Mouse (Mus musculus): ENCODE measurements around the gene Aqp3. TPM values are rescaled to one million over a fixed set of nuclear protein-coding genes. Genes with fewer than 3 reads are reported as not detected.
A peak's percentile ranks its signal among the peaks of the same experiment; 100 is the strongest.
"Not testable (repeated sequence)": the region's sequence is repeated elsewhere in the genome, so short reads cannot be mapped to it uniquely, and the experiment has no call there.

Gene Aqp3
- polyA plus RNA-seq, 1 experiment, result 601 TPM

DNA sequence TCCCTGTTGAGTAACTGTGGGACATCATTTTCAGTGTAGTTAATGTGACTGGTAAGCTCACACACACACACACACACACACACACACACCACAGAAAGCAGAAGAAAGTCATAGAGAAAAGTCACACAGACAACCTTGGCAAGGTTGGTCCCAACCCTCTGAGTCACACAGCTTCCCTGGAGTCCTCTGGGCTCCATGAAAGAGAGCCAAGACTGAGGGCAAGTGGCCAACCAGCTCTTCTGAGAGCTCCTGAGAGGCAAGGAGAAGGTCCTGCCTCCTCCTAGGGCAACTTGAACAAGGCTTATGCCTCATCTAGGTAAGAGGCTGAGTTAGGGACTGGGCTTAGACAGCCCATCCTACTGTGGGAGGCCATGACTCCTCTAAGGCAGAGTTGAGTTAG, 4.9 kb upstream of the Aqp3 start:
- DNase-seq (ENCODE audit: low spot score), result no peak

GRCm38 (mm10) chr4:41100986-41101385, 3.0 kb upstream of the Aqp3 start:
- DNase-seq (ENCODE audit: low spot score), result no peak

- DNase-seq (ENCODE audit: low spot score), result no peak
Observed at GRCm38 (mm10) chr4:41098577-41098951, 581 bp upstream of the Aqp3 start.

- DNase-seq (ENCODE audit: low spot score), result no peak
Observed at GRCm38 (mm10) chr4:41097381-41097780, 602 bp downstream of the Aqp3 start.

- no peak for DNase-seq (ENCODE audit: low spot score)
Observed at GRCm38 (mm10) chr4:41096794-41097193, 1.2 kb downstream of the Aqp3 start.

- no peak for DNase-seq (ENCODE audit: low spot score)
Observed at GRCm38 (mm10) chr4:41096169-41096568, 1.8 kb downstream of the Aqp3 start.

DNA sequence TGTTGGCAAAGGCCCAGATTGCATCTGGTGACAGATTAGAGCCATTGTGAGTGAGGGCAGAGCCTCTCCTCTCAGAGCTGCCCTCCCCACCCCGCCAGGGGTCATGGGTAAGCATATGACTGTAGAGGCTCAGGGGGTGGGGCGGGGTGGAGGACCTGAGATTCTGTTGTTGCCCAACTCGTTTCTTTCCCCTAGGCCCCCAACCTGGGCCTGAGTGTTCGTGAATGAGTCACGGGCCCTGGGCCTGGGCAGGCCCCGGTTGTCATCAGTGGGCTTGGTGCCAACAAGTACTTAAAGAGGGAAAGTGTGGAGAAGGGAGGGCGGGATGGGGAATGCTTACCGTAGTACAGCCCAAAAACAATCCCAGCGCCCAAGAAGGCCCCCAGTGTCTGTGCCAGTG, 3.6 kb downstream of the Aqp3 start:
- peak; percentile 52 for DNase-seq (ENCODE audit: low spot score)

DNA sequence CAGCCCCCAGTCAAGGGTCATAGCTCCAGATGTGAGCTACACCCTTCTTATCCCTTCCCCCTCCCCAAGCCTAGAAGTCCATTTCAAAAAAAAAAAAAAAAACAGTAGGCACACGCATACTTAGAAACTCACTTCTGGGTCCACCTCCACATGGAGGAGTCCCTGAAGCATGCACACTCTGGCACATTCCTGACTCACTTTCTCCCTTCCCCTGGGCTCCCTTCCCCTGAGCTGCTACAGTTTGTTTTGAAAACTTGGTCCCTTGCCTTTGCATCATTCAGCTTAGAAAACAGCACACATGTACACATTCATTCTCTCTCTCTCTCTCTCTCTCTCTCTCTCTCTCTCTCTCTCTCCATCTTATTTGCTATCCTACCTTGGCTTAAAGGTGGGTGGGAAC, 5.0 kb downstream of the Aqp3 start:
- DNase-seq (ENCODE audit: low spot score), result no peak

GRCm38 (mm10) chr4:41091391-41091790, 6.6 kb downstream of the Aqp3 start:
- DNase-seq (ENCODE audit: low spot score), result no peak

DNA sequence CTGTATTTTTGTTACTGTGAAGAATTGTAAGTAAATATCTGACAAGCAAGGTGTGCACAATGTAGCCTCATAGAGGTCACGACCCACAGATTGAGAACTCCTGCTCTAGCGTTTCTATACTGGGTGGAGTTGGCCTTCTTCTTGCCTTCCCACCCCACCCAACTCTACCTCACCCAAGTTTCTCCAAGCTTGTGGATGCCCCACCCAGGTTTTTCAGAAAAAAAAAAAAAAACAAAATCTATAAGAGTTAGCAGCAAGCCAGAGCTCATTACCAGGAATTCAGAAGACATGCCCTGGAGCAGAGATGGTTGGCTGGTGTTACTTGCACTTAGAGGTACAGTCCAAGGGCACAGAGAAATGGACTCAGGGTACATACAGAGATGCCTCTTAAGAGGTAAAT, 8.3 kb downstream of the Aqp3 start:
- DNase-seq (ENCODE audit: low spot score), result no peak

- DNase-seq (ENCODE audit: low spot score), result no peak
Observed at GRCm38 (mm10) chr4:41089189-41089588, 8.8 kb downstream of the Aqp3 start.

- DNase-seq (ENCODE audit: low spot score), result no peak
Observed at GRCm38 (mm10) chr4:41087459-41088298, 10.3 kb downstream of the Aqp3 start.

GRCm38 (mm10) chr4:41086947-41087346, 11.0 kb downstream of the Aqp3 start:
- no peak for DNase-seq (ENCODE audit: low spot score)

GRCm38 (mm10) chr4:41084819-41085218, 13.2 kb downstream of the Aqp3 start:
- no peak for DNase-seq (ENCODE audit: low spot score)

- DNase-seq (ENCODE audit: low spot score), result not testable (repeated sequence)
Observed at GRCm38 (mm10) chr4:41082803-41083202, 15.2 kb downstream of the Aqp3 start.

- DNase-seq (ENCODE audit: low spot score), result no peak
Observed at GRCm38 (mm10) chr4:41081733-41082132, 16.2 kb downstream of the Aqp3 start.

- no peak for DNase-seq (ENCODE audit: low spot score)
Observed at GRCm38 (mm10) chr4:41078726-41079125, 19.3 kb downstream of the Aqp3 start.

DNA sequence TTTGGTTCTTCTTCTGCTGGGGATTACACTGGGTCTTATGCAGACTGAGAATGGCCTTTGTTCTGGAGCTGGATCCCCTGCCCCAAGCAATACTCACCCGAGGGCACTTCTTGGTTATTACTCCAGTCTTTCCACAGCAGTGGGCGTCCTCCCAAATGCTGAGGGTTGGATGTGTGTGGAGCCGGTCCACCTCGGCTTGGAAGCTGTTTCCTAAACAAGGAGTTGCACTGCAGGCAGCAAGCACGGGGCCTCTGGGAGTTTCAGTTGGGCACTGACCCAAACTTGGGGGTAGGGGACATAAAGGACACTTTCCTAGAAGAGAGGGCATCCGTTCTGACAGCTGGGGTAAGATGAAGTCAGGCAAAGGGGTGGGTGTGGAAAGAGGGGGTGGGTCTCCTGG, 23.5 kb downstream of the Aqp3 start:
- no peak for DNase-seq (ENCODE audit: low spot score)

DNA sequence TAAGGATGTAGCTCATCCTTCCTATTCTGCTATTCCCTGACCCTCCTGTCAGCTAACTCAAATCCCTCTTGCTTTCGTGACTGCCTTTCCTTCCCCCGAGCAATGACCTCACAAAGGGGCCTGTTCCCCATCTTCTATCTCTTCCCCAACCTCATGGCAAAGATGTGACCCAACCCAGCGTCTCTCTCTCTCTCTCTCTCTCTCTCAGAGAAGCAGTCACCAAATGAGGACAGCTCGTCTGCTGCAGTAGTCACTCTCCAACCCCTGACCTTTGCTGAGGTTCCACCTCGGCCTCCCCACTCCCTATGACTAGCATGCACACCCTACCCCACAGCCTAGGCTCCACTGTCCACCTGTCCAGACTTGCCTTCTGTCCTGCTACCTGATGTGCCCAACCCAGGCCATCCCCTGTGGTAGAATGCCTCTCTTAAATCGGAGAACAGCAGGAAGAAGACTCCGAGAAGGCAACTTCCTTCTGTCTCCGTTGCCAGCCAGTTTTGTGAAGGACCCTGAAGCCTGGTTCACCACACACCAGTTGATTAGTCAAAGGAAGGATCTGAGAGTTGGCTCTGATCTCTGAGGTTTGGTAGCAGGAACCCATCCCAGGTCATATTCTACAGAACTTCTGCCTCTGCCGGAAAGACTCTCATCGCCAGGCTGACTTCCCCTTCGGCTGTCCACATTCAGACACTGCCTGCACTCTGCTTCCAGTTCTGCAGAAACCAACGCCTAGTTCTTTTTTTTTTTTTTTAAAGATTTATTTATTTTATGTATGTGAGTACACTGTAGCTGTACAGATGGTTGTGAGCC, 24.8 kb downstream of the Aqp3 start:
- no peak for DNase-seq (ENCODE audit: low spot score)

- no peak for DNase-seq (ENCODE audit: low spot score)
Observed at GRCm38 (mm10) chr4:41071500-41072429, 26.2 kb downstream of the Aqp3 start.

DNA sequence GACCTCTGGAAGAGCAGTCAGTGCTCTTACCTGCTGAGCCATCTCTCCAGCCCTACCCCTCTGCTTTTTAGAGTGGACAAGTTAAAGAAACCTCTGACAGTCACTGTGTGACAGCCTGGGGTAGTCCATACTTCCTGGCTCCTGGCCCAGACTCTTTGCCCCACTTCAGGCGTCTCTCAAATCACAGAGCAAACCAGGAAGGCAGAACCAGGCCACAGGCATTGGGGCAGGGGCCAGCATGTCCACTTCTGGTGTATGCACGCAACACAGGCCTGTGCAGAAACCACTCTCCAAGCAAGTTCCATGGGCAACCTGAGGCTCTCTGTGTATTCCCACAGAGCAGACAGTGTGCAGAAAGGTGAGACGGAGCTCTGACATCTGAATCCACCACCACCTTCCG, 32.8 kb downstream of the Aqp3 start:
- no peak for DNase-seq (ENCODE audit: low spot score)

Data from urinary bladder, adult 2 months (tissue).